Mouse (Mus musculus) T-helper 1 cell (primary cell): ENCODE data around the gene Zgpat.

Experiments used
- in situ Hi-C: fragments of 300-600 bp; cut with MboI, MseI; formaldehyde crosslinking; loops from one replicate; pipeline ENCODE4 v1.15.1; 2025; ENCODE audit warnings: high pct_unique_total_duplicates

Gene Zgpat

DNA sequence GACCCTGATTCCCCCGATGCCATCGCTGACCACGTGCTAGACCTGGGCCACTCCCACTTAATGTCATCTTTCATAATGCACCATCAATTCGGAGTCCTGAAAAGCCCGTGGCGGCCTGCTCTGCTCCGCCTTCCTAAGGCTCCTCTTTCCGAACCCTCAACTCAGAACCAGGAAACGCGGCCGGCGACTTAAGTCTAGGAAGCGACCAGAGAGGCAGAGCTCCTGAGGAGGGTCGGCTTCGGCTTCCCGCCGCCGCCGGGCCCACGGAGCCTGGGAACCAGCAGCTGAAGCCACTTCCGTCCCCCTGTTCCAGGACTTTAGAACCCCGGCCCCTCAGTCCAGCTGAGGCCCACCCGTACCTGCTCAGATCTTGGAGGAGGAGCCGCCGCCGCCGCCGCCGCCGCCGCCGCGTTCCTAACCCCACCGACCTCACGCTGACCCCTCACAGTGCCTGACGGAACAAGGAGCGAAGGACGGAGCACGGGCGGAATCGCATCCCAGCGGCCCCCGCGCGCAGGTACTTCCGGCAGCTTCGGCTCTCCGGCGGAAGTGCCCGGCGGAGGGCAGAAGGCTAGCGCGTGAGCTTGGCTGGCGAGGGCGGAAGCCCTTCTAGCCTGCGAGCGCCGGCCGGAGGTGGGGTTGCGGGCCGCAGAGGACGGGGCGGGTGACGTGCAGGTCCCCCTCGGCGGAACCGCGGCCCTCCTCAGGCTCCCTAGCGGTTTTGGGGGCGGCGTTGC, at the start of gene Zgpat, which contains the start of gene Arfrp1:
Gene Zgpat, plus strand, starts transcription at position 69 of the 737 bp plus-strand sequence.
Gene Arfrp1, minus strand, starts transcription at position 545 of the 737 bp plus-strand sequence.
- in situ Hi-C loops = no loop called here

DNA sequence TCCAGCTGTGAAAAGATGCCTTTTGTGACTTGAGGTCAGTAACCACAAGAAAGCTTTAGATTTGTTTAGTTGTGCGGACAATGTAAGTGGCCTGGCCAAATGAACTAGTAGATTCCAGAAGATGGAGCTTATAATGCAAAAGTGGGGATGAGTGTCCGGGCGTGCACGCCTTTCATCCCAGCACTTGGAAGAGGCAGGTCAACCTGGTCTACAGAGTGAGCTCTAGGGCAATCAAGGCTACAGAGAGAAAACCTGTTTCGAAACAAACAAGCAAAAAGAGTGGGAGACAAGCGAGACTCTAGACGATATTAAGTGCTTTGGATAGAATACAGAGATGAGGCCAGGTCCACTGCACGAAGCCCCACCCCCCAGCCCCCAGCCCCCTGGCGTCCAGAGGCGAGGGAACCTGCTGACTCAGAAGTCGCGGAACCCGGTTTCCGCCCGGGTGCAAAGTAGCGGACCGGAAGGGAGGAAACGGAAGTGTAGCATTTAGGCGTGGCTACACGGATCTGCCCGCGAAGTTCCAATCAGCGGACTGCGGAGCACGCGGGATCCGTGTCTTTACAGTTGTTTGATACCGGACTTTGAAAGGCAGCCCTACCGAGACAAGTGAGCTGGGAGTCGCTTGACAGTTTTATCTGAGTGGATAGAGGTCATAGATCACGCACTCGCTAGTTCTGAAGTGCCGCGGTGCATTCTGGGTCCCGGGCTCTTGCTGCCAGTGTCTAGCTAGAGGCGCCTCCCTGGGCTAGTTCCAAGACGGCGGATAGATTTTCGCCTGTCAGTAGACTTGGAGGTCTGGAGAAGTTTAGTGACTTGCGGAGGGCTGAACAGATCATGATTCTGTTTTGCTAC, 45.3 kb upstream of the Zgpat start, which contains the start of gene Rtel1:
Gene Rtel1, plus strand, starts transcription at position 492 of the 855 bp plus-strand sequence.
- in situ Hi-C loops = no loop called here

DNA sequence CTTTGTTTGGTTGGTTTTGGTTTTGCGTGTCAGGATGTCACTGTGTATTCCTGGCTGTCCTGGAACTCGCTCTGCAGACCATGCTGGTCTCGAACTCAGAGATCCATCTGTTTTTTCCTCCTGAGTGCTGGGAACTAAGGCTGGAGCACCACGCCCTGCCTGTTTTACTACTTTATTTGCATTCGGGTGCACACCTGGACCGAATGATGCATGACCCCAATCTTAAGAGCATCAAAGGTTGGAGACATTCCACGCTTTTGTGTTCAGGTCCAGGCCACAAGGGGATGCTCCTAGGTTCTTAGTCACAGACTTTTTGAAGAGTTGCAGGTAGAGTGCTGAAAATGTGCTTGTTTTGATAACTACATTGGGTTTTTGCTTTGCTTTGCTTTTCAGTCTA, 44.6 kb upstream of the Zgpat start:
- in situ Hi-C loops = no loop called here

DNA sequence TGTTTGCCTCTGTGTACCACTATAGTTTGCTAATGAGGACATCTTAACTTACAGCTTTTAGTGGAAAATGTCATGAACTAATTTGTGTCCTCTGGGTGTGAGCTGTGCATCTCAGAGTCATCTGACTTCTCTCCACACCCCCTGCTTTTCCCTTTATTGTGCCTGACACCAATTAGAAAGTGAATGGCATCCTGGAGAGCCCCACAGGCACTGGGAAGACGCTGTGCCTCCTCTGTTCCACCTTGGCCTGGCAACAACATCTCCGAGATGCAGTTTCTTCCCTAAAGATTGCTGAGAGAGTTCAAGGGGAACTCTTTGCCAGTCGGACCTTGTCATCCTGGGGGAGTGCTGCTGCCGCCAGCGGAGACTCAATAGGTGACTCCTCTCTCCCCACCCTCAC, 42.6 kb upstream of the Zgpat start:
- in situ Hi-C loops = no loop called here

DNA sequence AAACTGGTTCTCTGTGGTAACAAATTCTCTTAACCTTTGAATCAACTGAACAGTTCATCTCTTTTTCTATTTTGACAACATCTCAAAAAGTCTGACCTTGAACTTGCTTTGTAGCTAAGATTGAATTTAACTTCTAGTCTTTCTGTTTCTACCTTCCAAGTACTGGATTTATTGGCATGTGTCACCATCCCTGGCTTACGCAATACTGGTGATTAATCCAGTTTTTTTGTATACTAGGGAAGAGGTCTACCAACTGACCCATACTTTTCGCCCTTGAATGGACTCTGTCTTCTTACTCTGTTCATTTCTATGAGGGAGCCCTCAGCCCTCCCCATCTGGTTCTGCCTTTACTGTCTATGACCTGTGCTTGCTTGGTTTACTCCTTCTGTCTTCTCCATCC, 38.6 kb upstream of the Zgpat start:
- in situ Hi-C loops = no loop called here

DNA sequence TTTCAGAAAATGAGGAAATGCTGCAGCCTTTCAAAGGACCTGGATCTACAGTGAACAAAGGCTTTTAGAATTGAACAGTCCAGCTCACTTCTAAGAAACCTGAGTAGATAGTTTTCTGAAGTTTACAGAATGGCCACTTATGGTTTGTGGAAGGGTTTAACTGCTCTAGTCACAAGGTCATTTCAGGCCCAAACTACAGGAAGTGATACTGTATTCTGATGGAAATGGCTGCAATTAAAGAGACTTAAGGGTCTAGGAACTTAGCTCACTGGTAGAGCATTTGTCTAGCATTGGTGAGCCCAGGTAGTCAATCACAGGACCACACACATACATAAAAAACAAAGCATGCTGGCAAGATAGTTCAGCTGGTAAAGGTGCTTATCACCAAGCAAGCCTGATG, 32.2 kb upstream of the Zgpat start:
- in situ Hi-C loops = no loop called here

DNA sequence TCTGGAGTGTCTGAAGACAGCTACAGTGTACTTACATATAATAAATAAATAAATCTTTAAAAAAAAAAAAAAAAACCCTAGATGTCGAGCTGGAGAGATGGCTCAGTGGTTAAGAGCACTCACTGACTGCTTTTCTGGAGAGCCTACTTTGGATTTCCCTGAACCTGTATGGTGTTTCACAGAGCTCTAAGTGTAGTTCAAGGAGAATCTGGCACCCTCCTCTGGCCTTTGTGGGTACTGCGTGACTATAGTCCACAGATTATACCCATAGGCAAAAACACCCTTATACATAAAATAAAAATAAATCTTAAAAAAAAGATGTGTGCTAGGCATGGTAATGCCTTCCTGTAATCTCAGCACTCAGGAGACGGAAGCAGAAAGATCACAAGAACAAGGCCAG, 30.7 kb upstream of the Zgpat start:
- in situ Hi-C loops = no loop called here

DNA sequence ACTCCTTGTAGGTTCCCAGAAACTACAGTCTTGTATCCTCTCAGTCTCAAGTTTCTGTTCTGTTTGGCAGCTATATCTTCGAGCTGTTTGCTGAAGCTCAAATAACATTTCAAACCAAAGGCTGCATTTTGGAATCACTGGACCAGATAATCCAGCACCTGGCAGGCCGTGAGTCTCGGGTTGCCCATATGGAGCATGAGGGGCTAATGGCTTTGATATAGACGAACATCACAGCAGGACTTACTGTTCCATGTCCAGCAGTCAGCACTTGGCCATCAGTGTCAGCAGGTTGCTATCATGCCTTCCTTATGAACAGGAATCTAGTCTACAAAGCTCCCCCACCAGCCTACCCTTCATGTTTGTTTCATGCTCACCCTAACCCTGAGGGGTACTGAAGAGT, 24.3 kb upstream of the Zgpat start:
- in situ Hi-C loops = loop anchor here (10.0 kb wide), 1 partner anchor 856 kb away; no protein-coding TSS in a partner anchor

- in situ Hi-C loops = loop anchor here (10.0 kb wide), 1 partner anchor 858 kb away; no protein-coding TSS in a partner anchor
Observed at GRCm38 (mm10) chr2:181342766-181343165, 22.0 kb upstream of the Zgpat start.

DNA sequence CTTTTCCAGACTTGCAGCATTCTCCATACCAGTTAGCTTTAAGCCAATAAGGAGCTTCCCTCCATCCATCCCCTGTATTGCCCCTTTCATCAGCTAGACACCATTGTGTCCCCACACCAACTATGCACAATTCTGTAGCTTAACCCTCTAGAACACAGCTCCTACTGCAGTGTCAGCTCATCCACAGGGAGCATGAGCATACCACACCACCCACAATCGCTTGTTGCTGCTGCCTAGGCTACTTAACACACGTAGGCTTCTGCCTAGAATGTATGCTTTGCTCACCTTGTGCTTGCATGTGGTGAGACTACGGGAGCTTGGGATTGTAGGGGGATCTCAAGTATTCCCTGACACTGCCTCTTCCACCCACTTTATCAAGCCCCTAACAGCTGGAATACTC, 7.9 kb upstream of the Zgpat start:
- in situ Hi-C loops = no loop called here

- in situ Hi-C loops = no loop called here
Observed at GRCm38 (mm10) chr2:181363946-181364345, 782 bp upstream of the Zgpat start.

DNA sequence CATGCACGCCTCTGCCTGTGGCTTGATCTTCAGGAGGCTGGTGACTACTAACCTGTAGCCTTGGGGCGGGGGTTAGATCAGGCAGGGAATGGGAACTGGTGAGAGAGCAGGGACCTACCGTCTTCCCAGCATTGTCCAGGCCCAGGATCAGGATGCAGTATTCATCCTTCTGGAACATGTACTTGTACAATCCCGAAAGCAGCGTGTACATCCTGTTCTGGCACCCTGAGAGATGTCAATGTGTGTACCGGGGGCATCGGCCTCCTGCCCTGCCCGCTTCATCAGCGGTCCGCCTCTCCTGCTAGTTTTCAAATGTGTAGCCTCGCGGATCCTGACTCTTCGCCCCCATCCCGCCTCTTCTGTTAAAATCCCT, 255 bp upstream of the Zgpat start:
- in situ Hi-C loops = no loop called here

- in situ Hi-C loops = no loop called here
Observed at GRCm38 (mm10) chr2:181365655-181366075, 937 bp downstream of the Zgpat start.

GRCm38 (mm10) chr2:181370001-181370400, 5.3 kb downstream of the Zgpat start:
- in situ Hi-C loops = no loop called here

DNA sequence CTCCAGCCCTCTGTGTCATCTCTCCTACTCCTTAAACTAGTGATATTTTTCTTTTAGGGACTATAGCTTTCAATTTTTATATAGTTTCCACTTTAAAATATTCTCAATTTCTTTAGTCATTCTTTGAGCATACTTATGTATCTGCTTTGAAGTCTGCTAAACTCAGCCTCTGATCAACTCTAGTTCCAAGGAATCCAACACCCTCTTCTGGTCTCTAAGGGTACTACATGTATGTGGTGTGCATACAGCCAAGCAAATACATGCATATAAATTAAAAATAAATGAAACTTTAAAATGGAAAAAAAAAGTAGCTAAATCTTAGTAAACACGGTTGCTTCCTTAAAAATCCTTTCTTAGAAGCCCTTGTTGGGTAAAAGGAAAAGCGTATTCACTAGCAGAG, 11.1 kb downstream of the Zgpat start:
- in situ Hi-C loops = loop anchor here (25.0 kb wide), 1 partner anchor 212 kb away; the partner anchor contains the start of genes Prpf6, Samd10, Uckl1 and Zfp512b

GRCm38 (mm10) chr2:181377230-181377629, 12.5 kb downstream of the Zgpat start:
- in situ Hi-C loops = loop anchor here (25.0 kb wide), 1 partner anchor 210 kb away; the partner anchor contains the start of genes Prpf6, Samd10, Uckl1 and Zfp512b

DNA sequence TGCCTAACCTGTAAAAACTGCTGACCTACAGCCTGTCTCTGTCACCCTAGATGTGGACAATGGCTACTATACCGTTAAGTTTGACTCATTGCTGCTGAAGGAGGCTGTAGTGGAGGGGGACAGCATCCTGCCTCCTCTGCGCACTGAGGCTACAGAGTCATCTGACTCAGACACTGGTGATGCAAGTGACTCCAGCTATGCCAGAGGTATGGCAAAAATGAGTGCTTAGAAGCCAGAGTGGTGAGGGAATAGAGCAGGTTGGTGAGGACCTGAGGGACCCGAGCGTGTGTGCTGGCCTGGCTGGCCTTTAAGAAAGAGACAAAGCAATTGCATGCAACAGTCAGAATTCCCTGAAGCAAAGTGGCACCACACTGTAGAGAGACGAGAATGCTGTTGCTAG, 14.0 kb downstream of the Zgpat start:
- in situ Hi-C loops = loop anchor here (25.0 kb wide), 1 partner anchor 209 kb away; the partner anchor contains the start of genes Prpf6, Samd10, Uckl1 and Zfp512b

- in situ Hi-C loops = loop anchor here (25.0 kb wide), 1 partner anchor 208 kb away; the partner anchor contains the start of genes Prpf6, Samd10, Uckl1 and Zfp512b
Observed at GRCm38 (mm10) chr2:181379778-181380177, 15.1 kb downstream of the Zgpat start, which contains the start of gene Lime1. Gene Lime1 (plus strand): TSS chr2:181380078.

- in situ Hi-C loops = loop anchor here (25.0 kb wide), 1 partner anchor 207 kb away; the partner anchor contains the start of genes Prpf6, Samd10, Uckl1 and Zfp512b
Observed at GRCm38 (mm10) chr2:181380251-181380650, 15.5 kb downstream of the Zgpat start.

- in situ Hi-C loops = loop anchor here (25.0 kb wide), 1 partner anchor 206 kb away; the partner anchor contains the start of genes Prpf6, Samd10, Uckl1 and Zfp512b
Observed at GRCm38 (mm10) chr2:181381107-181381506, 16.4 kb downstream of the Zgpat start.

- in situ Hi-C loops = loop anchor here (25.0 kb wide), 1 partner anchor 206 kb away; the partner anchor contains the start of genes Prpf6, Samd10, Uckl1 and Zfp512b
Observed at GRCm38 (mm10) chr2:181381631-181382306, 17.0 kb downstream of the Zgpat start.
